Mouse (Mus musculus) hindbrain, postnatal 0 days (tissue): ENCODE data around the gene Slpi. TPM values are rescaled to one million over a fixed set of nuclear protein-coding genes. Genes with fewer than 3 reads are reported as not detected.

Experiments
- ATAC-seq: fragments of 200-750 bp; cut with Nextera tagmentation; 2 replicates; pipeline ENCODE4 v1.8.0; 2017; ENCODE audit warnings: mild to moderate bottlenecking, moderate TSS enrichment, moderate library complexity
- DNase-seq: peaks from one replicate; pipeline ENCODE4 v3.0.0-alpha.2; 2015; ENCODE audit warnings: low spot score
- H3K27ac ChIP-seq: fragments of 300-500 bp; sonication (generic); 2 replicates; pipeline ENCODE4 v1.5.1; 2014; ENCODE audit warnings: mild to moderate bottlenecking
- H3K27me3 ChIP-seq: fragments of 300-500 bp; sonication (generic); 2 replicates; pipeline ENCODE4 v1.6.1; 2014; ENCODE audit warnings: low read length, mixed read lengths; ENCODE audit not compliant: insufficient read depth
- H3K36me3 ChIP-seq: fragments of 300-500 bp; sonication (generic); 2 replicates; pipeline ENCODE4 v1.6.1; 2014; ENCODE audit warnings: low read length, mixed read lengths; ENCODE audit not compliant: insufficient read depth
- H3K4me1 ChIP-seq: fragments of 300-500 bp; sonication (generic); 2 replicates; pipeline ENCODE4 v1.6.1; 2014; ENCODE audit warnings: antibody characterized with exemption, low read length, mixed read lengths; ENCODE audit not compliant: insufficient read depth
- H3K4me2 ChIP-seq: fragments of 300-500 bp; sonication (generic); 2 replicates; pipeline ENCODE4 v1.6.1; 2014; ENCODE audit warnings: low read depth, mild to moderate bottlenecking, low read length, moderate library complexity, mixed read lengths
- H3K4me3 ChIP-seq: fragments of 300-500 bp; sonication (generic); 2 replicates; pipeline ENCODE4 v1.5.1; 2014; ENCODE audit warnings: low read length
- H3K9ac ChIP-seq: fragments of 300-500 bp; sonication (generic); replicated peaks from 2 replicates; pipeline ENCODE4 v1.6.1; 2014; ENCODE audit warnings: mild to moderate bottlenecking, low read length, moderate library complexity, mixed read lengths
- H3K9me3 ChIP-seq: fragments of 300-500 bp; sonication (generic); 2 replicates; pipeline ENCODE4 v1.6.1; 2016; ENCODE audit warnings: low read length, mixed read lengths
- CTCF ChIP-seq: IDR thresholded peaks from 2 replicates; pipeline ENCODE4 v1.5.1; 2016; ENCODE audit warnings: antibody characterized with exemption, control low read depth, low read depth
- WGBS: fragments of 180-500 bp; shearing (Covaris S2); extraction: QIAGEN DNeasy Blood & Tissue Kit; methylation state at CpG from one replicate; pipeline ENCODE4 v1.1.7; 2014; 5-methylcytosine and 5-hydroxymethylcytosine counted together
- polyA plus RNA-seq: library from polyadenylated mRNA; unstranded; fragments of >200 nt; fragmentation: Nextera tagmentation; extraction: Ambion mirVana; gene quantifications from 2 replicates; pipeline ENCODE4 v1.2.1, GENCODE M21; 2015
- total RNA-seq: library from RNA; depleted of rRNA; stranded (reverse); fragments of >200 nt; gene quantifications from 2 replicates; pipeline ENCODE4 v1.2.3, GENCODE M21; 2014

Gene Slpi
- total and polyA plus RNA-seq, 2 experiments from 2014 or later: 0.40 TPM; not detected in 1

DNA sequence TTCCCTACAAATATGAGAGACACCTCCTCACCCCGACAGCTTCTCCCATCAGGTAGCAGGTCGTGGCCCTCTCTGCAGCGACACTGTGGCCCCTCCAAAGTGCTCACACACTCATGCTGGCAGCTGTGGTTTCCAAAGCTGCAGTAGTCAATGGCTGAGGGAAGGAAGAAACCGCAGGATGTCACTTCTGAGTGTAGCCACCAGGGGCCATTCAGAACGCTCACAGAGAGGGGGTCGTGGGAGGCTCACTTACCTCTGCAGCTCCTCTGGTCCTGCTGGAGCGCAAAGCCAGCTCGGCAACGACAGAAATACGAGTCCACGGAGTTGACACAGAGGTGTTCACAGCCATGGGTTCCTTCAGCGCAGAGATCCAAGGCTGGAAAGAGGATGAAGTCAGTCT, 8.0 kb upstream of the Slpi start:
- ATAC-seq (no peak), DNase-seq (no peak)
- Histone ChIP-seq H3K27ac (no peak overlapping the region), H3K36me3 (no peaks in the 10 kb centered on the region), H3K4me3 (no peak overlapping the region), H3K4me2 (no peak overlapping the region), H3K9me3 (no peaks in the 10 kb centered on the region), H3K27me3 (peaks cover 20% of the 10 kb centered on the region), H3K4me1 (0 out of 2 replicates have a peak, but pooled peaks cover 5% of the 10 kb centered on the region), H3K9ac (no peak overlapping the region)
- no peak for TF ChIP-seq CTCF
- WGBS: 77% methylated on average over 12 of the region's 12 CpGs

DNA sequence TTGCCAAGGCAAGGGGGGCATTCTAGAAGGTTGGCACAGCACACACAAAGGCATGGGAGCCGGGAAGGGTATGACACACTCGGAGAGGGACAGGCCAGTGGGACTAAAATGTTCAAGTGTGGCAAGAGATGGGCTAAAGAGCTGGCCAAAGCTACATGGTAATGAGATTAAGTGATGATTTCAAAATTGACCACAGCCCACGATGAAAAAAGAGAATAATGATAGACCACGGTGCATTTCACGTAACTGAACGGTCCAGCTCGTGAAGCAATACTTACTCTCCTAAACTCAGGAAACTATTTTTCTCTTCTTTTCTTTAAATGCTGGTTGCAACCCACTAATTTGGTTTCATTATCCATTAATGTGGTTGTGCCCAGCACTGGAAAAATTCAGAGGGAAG, 7.2 kb upstream of the Slpi start:
- Histone ChIP-seq H3K9ac (no peak overlapping the region), H3K9me3 (no peaks in the 10 kb centered on the region), H3K36me3 (no peaks in the 10 kb centered on the region), H3K4me2 (no peak overlapping the region), H3K4me1 (0 out of 2 replicates have a peak, but pooled peaks cover 5% of the 10 kb centered on the region), H3K27ac (no peak overlapping the region), H3K27me3 (peaks cover 19% of the 10 kb centered on the region), H3K4me3 (no peak overlapping the region)
- TF ChIP-seq CTCF: no peak
- no peak for ATAC-seq
- WGBS: 95% methylated on average over 7 of the region's 7 CpGs
- no peak for DNase-seq

DNA sequence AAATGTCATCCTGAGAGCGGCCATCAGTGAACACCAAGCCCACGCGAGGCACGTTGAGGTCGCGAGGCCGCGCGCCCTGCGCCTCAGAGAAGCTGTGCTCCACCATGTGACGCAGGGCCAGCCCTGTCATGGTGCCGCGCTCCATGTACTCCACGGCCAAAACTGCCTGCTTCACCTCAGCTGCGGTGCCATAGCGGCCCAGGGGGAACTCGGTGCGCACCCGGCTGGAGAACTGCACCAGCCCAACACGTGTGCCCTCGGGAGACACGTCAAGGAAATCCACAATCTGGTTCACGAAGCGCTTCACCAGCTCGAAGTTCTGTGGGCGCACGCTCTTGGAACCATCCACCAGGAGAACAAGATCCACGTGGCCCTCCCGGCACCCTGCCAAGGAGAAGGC, 4.2 kb upstream of the Slpi start:
- Histone ChIP-seq H3K4me3 (no peak overlapping the region), H3K27me3 (peaks cover 2% of the 10 kb centered on the region; the same call in 1 of the 2 replicates), H3K9me3 (no peaks in the 10 kb centered on the region), H3K4me2 (no peak overlapping the region), H3K9ac (no peak overlapping the region), H3K27ac (no peak overlapping the region), H3K36me3 (no peaks in the 10 kb centered on the region), H3K4me1 (no peaks in the 10 kb centered on the region; the same call in 1 of the 2 replicates)
- TF ChIP-seq CTCF: no peak
- DNase-seq (no peak), ATAC-seq (no peak)
- WGBS: 81% methylated on average over 29 of the region's 29 CpGs

DNA sequence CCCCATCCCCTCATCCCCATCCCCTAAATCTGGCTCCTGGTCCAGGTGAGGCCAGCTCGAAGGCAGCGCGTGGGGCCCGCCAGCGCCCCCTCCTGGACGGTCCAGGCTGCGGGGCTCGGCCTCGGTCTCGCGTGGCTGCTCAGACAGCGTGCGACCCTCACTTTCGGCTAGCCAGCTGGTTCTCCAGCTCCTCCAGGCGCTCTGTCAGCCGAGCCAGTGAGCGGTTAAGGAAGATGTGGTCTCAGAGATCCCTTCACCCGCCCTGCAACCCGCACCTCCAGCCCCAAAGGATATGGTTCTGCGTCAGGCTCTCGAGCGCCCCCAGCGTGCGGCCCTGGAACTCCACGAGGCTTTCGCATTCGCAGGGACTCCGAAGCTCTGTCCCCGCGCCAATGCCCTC, 604 bp upstream of the Slpi start:
- 1% methylated on average over 30 of the region's 30 CpGs for WGBS
- peaks cover 6% of the 10 kb centered on the region for H3K4me1 ChIP-seq
- no peaks in the 10 kb centered on the region for H3K9me3 ChIP-seq
- H3K4me3 ChIP-seq: peak overlapping the region; percentile 39
- H3K27me3 ChIP-seq: peaks cover 9% of the 10 kb centered on the region; the same call in 1 of the 2 replicates
- peak; percentile 81 for ATAC-seq
- peak overlapping the region; percentile 64 for H3K4me2 ChIP-seq
- peak; percentile 91 for DNase-seq
- peak overlapping the region; percentile 69; the same call in 1 of the 2 replicates for H3K27ac ChIP-seq
- peak overlapping the region; percentile 49; the same call in 1 of the 2 replicates for H3K9ac ChIP-seq
- H3K36me3 ChIP-seq: no peaks in the 10 kb centered on the region
- peak; percentile 88 for TF ChIP-seq CTCF

DNA sequence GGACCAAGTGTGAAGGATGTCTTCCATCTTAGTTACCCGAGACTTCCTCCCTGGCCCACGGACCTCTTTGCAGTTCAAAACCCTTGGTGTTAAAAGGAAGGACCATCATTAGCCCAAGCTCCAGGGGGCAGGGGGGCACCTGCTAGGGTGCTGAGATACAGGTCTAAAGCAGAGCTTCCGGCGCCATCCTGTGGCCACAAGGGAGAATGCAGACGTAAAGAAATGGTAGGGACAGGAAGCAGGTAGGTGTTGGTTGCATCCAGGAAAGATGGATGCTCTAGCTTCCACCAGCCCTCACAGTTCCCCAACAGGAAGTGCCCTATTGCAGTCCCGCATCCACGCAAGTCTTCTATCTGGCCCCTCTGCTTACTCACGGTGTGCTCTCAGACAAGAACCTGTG, 1.9 kb downstream of the Slpi start:
- H3K36me3 ChIP-seq: no peaks in the 10 kb centered on the region
- H3K9me3 ChIP-seq: no peaks in the 10 kb centered on the region
- DNase-seq: peak; percentile 72
- 21% methylated on average over 8 of the region's 8 CpGs for WGBS
- no peak for ATAC-seq
- no peak overlapping the region for H3K4me3 ChIP-seq
- peaks cover 9% of the 10 kb centered on the region; the same call in 1 of the 2 replicates for H3K27me3 ChIP-seq
- H3K4me1 ChIP-seq: peaks cover 6% of the 10 kb centered on the region
- H3K4me2 ChIP-seq: no peak overlapping the region
- no peak overlapping the region for H3K9ac ChIP-seq
- peak; percentile 84 for TF ChIP-seq CTCF
- H3K27ac ChIP-seq: no peak overlapping the region

DNA sequence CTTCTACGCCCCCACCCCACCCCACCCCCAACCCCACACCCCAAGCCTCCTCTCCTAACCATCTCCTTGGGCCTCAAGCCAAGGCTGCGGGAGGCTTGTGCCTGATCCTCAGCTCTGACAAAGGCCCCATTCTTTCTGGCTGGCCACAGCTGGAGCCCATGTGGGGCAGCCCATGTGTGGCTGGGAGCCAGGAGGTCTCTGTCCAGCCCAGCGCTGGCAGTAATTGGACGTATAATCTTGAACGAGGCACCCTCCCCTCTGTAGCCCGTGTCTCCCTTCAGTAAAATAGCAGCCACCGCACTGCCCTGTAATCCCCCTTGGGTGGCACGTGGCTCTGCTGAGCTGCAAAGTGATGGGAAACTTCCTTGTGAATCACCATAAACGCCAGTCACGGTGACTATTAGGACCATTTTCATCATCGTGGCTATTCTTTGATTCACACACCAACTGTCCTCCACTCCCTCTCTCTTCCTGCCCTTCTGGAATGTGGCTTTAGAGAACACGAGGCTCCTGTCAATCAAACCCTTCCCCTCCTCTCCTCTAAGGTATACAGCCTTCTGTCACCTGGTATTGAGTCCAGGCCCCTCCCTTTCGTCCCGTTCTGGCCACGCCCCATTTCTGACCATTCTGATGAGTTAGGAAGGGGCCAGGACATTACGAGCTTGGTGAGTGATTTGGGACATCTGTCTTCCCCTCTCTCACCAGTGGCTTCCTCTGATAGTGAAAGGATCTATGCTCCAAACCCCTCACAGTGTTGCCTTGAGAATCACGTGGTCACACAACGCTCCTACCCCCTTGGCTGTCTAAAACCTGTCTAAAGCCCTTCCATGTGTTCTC, 2.8 kb downstream of the Slpi start:
- H3K4me1 ChIP-seq: peaks cover 6% of the 10 kb centered on the region
- no peaks in the 10 kb centered on the region for H3K36me3 ChIP-seq
- peaks cover 9% of the 10 kb centered on the region; the same call in 1 of the 2 replicates for H3K27me3 ChIP-seq
- H3K9ac ChIP-seq: no peak overlapping the region
- WGBS: 9% methylated on average over 18 of the region's 18 CpGs
- peak overlapping the region; percentile 34 for H3K4me2 ChIP-seq
- ATAC-seq (peak; percentile 81), DNase-seq (peak; percentile 84)
- no peak overlapping the region for H3K4me3 ChIP-seq
- H3K27ac ChIP-seq: no peak overlapping the region
- H3K9me3 ChIP-seq: no peaks in the 10 kb centered on the region
- no peak for TF ChIP-seq CTCF
